Mouse (Mus musculus) brain, embryonic 14.5 days (tissue): ENCODE measurements around the gene Prlr.

Experiments
- CTCF ChIP-seq: fragments of 200-500 bp; IDR thresholded peaks from 2 replicates; pipeline ENCODE4 v1.5.1; 2012; ENCODE audit warnings: inconsistent platforms, mild to moderate bottlenecking, moderate library complexity, borderline replicate concordance; ENCODE audit not compliant: insufficient read depth, insufficient read length; ENCODE audit errors: extremely low read depth
- POLR2A ChIP-seq: fragments of 200-500 bp; IDR thresholded peaks from 2 replicates; pipeline ENCODE4 v1.6.1; 2012; ENCODE audit warnings: mild to moderate bottlenecking, inconsistent platforms, borderline replicate concordance; ENCODE audit not compliant: poor library complexity, insufficient read depth, insufficient read length, severe bottlenecking; ENCODE audit errors: extremely low read depth

GRCm38 (mm10) chr15:10263420-10263819 lies 86.4 kb downstream of the Prlr start:
- TF ChIP-seq CTCF (no peak), POLR2A (no peak)
